Mouse (Mus musculus): ENCODE data around the gene Csf2ra. TPM values are rescaled to one million over a fixed set of nuclear protein-coding genes. Genes with fewer than 3 reads are reported as not detected.
"Not testable (repeated sequence)": the region's sequence is repeated elsewhere in the genome, so short reads cannot be mapped to it uniquely, and the experiment has no call there.

The Csf2ra gene
- polyA plus RNA-seq, 1 experiment from 2014 or later = 18.2 TPM

DNA sequence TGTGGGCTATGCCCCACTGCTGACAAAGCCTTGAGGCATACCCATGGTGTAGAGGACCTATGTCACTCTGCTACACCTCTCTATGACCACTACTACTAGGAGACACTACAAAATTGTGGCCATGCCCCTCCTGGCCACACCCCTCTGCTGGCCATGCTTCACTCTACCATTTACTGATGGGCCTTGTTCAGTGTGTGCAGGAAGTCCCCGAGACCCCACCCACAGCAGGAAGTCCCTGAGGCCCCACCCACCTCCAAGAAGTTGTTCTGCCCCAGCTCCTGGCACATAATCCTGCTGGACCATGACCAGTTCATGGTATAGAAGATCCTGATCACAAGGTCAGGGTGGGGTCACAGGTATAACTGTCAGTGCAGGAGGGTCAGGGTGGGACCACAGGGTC, 33.0 kb upstream of the Csf2ra start:
- Histone ChIP-seq H3K27ac (ENCODE audit: low read length) (no peak overlapping the region), H3K4me2 (ENCODE audit: low read depth, low read length) (no peak overlapping the region), H3K4me3 (ENCODE audit: low read depth, low read length) (no peak overlapping the region), H3K4me1 (ENCODE audit: control insufficient read depth, low read depth, low read length) (no peaks in the 10 kb centered on the region; the same call in 1 of the 2 replicates), H3K36me3 (ENCODE audit: control insufficient read depth, insufficient read depth) (no peaks in the 10 kb centered on the region), H3K27me3 (ENCODE audit: control insufficient read depth, insufficient read depth, low read depth, low read length) (no peaks in the 10 kb centered on the region), H3K9me3 (replicated peaks; ENCODE audit: control insufficient read depth, low read length) (no peaks in the 10 kb centered on the region), H3K9ac (ENCODE audit: low read depth, low read length) (no peak overlapping the region)
- WGBS (ENCODE audit: insufficient replicate concordance) = 61% methylated on average over 1 of the region's 1 CpGs
- ATAC-seq (ENCODE audit: low read depth) = no peak

DNA sequence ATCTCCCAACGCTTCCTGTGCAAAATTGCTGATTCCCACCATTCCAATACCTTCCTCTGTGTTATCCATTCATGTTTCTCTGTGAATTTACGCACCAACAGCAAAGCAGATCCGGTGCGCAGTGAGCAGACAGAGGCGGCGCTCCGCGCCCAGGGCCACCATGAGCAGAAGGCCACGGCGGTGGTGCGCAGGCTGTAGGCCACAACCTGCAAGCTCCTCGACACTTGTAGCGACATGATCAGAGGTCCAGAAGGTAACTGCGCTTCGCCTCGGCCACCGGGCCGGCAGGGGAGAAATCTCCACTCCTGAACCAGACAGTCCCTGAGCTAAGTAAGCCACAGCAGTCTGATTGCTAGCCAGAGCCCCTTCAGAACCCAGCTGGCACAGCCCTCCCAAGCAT, 29.5 kb upstream of the Csf2ra start:
- 77% methylated on average over 18 of the region's 18 CpGs for WGBS (ENCODE audit: insufficient replicate concordance)
- no peak for ATAC-seq (ENCODE audit: low read depth)

DNA sequence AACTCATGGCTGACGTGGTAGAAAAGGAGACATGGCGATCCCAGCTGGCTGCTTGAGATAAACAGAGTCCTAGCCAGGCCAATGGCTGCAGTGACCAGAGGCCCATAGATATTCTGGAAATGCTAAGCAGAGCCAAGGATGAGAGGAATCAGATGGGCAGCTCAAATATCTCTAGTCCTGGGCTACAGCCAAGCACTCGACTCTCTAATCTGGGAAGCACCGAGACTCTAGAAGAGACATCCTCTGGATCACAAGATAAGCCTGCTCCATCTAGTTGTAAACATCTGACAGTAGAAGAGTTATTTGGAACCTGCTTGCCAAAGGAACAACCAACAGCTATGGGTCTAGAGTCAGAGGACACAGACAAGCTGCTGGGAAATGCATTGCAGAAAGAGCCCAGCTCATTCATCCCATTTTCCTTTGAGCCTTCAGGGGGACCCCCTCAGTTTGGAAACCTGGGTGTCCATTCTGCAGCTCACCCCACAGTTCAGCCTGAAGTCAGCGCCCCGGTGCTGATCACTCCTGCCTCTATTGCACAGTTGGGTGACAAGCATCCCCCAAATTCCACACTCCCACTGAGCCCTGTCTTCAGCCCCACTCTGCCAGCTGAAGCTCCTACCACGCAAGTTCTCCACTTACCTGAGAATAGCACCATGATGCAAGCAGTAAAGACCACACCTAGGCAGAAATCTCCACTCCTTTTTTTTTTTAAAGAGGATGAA, 28.1 kb upstream of the Csf2ra start:
- 64% methylated on average over 7 of the region's 7 CpGs for WGBS (ENCODE audit: insufficient replicate concordance)
- H3K4me2 ChIP-seq (ENCODE audit: low read depth, low read length) = no peak overlapping the region
- no peaks in the 10 kb centered on the region for H3K36me3 ChIP-seq (ENCODE audit: control insufficient read depth, insufficient read depth)
- H3K4me3 ChIP-seq (ENCODE audit: low read depth, low read length) = no peak overlapping the region
- no peaks in the 10 kb centered on the region for H3K4me1 ChIP-seq (ENCODE audit: control insufficient read depth, low read depth, low read length)
- H3K27ac ChIP-seq (ENCODE audit: low read length) = no peak overlapping the region
- no peak for ATAC-seq (ENCODE audit: low read depth)
- no peak overlapping the region for H3K9ac ChIP-seq (ENCODE audit: low read depth, low read length)
- H3K27me3 ChIP-seq (ENCODE audit: control insufficient read depth, insufficient read depth, low read depth, low read length) = no peaks in the 10 kb centered on the region
- no peaks in the 10 kb centered on the region for H3K9me3 ChIP-seq (replicated peaks; ENCODE audit: control insufficient read depth, low read length)

More for the DNA sequence above, 29.5 kb upstream of the Csf2ra start:
- Histone ChIP-seq H3K27me3 (ENCODE audit: control insufficient read depth, insufficient read depth, low read depth, low read length) (no peaks in the 10 kb centered on the region), H3K9ac (ENCODE audit: low read depth, low read length) (no peak overlapping the region), H3K4me3 (ENCODE audit: low read depth, low read length) (no peak overlapping the region), H3K9me3 (replicated peaks; ENCODE audit: control insufficient read depth, low read length) (no peaks in the 10 kb centered on the region), H3K4me1 (ENCODE audit: control insufficient read depth, low read depth, low read length) (no peaks in the 10 kb centered on the region), H3K36me3 (ENCODE audit: control insufficient read depth, insufficient read depth) (no peaks in the 10 kb centered on the region), H3K27ac (ENCODE audit: low read length) (no peak overlapping the region), H3K4me2 (ENCODE audit: low read depth, low read length) (no peak overlapping the region)

DNA sequence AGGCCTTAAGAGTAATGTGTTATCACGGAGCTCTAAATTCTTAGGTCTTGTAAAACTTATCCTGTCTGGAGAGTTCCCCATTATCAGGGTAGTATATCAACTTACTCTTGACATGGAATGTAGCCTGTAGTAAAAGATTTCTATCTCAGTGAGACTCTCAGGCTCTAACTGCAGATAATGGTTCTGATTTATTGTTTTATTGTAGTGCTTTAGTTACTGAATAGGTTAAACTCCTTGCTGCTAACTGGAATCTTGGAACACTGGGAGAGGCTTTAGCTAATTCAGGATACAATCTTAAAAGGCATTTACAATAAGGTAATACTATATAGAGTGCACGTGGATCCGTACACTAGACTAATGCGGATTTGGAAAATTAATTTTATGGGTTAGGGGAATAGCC, 19.1 kb upstream of the Csf2ra start:
- H3K9me3 ChIP-seq (replicated peaks; ENCODE audit: control insufficient read depth, low read length); H3K9ac ChIP-seq (ENCODE audit: low read depth, low read length); ATAC-seq (ENCODE audit: low read depth); H3K36me3 ChIP-seq (ENCODE audit: control insufficient read depth, insufficient read depth); H3K4me1 ChIP-seq (ENCODE audit: control insufficient read depth, low read depth, low read length); H3K4me3 ChIP-seq (ENCODE audit: low read depth, low read length); H3K27ac ChIP-seq (ENCODE audit: low read length); H3K27me3 ChIP-seq (ENCODE audit: control insufficient read depth, insufficient read depth, low read depth, low read length); H3K4me2 ChIP-seq (ENCODE audit: low read depth, low read length): not testable (repeated sequence)
- WGBS (ENCODE audit: insufficient replicate concordance) = 76% methylated on average over 4 of the region's 4 CpGs

DNA sequence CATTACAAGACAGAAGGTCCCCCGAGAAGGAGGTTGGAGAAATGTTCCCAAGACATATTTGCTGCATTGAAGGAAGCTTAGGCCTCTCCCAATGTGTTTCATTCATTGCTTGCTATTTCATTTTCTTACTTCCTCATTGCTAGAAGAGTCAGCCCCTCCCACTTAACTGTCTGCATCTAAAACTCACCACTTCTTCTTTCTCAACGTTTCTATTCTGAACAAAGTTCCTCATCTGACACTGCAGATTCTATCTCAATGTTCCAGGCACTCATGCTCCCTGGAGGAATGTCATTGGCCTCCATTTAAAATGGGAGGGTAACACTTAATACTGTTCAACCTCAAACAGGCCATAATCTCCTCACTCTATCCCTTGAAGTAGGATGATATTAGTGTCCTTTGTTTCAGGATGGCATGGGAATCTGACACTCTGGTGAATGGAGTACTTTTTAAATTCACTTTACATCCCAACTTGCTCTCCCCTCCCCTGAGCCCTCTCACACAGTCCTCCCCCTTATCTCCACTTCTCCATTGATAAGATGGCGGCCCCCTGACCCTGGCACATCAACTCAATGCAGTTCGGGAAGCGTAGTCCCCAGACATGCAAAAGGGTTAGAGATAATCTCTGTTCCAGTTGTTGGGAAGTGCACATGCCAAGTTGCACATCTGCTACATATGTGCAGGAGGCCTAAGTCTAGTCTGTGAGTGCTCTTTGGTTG, 16.6 kb upstream of the Csf2ra start:
- no peaks in the 10 kb centered on the region for H3K4me1 ChIP-seq (ENCODE audit: control insufficient read depth, low read depth, low read length)
- ATAC-seq (ENCODE audit: low read depth) = no peak
- H3K27ac ChIP-seq (ENCODE audit: low read length) = peak overlapping the region; percentile 24; the same call in 1 of the 2 replicates
- no peaks in the 10 kb centered on the region for H3K36me3 ChIP-seq (ENCODE audit: control insufficient read depth, insufficient read depth)
- H3K4me3 ChIP-seq (ENCODE audit: low read depth, low read length) = no peak overlapping the region
- no peaks in the 10 kb centered on the region for H3K27me3 ChIP-seq (ENCODE audit: control insufficient read depth, insufficient read depth, low read depth, low read length)
- 30% methylated on average over 5 of the region's 5 CpGs for WGBS (ENCODE audit: insufficient replicate concordance)
- no peaks in the 10 kb centered on the region for H3K9me3 ChIP-seq (replicated peaks; ENCODE audit: control insufficient read depth, low read length)
- H3K9ac ChIP-seq (ENCODE audit: low read depth, low read length) = no peak overlapping the region
- H3K4me2 ChIP-seq (ENCODE audit: low read depth, low read length) = no peak overlapping the region

DNA sequence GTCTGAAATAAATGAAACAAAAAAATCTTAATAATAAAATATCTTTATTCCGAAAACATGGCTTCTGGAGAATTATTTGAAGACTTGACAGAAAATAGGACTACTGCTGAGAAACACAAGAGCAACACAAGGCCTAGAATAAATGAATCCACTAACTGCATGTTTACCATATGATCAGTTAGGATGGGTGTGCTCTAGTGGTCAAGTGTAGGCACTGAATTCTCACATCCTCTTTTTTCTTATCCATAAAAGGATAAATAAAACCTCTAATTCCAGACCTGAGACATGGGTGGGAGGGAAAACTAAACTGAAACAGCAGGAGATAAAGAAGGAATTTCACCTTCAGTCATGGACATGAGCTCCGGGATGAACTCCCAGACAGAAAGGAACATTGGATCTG, 9.7 kb upstream of the Csf2ra start:
- 56% methylated on average over 2 of the region's 2 CpGs for WGBS (ENCODE audit: insufficient replicate concordance)
- H3K36me3 ChIP-seq (ENCODE audit: control insufficient read depth, insufficient read depth) = no peaks in the 10 kb centered on the region

DNA sequence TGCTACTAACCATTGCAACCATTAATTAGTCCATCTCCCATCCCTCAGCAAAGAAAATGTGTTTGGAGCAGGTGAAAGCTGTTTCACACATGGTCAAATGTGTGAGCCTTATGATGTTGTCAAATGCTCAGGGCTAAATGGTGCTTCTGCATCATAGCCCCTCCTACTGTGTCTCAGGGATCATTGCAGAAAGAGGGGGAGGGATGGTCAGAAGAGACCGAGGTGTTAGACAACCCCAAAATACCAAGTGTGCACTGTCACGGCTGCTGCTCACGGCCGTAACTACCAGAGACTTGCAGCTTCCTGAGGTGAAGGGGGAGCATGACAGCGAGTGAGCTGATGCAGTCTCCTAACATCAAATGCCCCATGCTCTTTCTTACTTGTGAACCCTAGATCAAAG, 6.3 kb upstream of the Csf2ra start:
- Histone ChIP-seq H3K36me3 (ENCODE audit: control insufficient read depth, insufficient read depth) (no peaks in the 10 kb centered on the region), H3K9me3 (replicated peaks; ENCODE audit: control insufficient read depth, low read length) (no peaks in the 10 kb centered on the region), H3K27me3 (ENCODE audit: control insufficient read depth, insufficient read depth, low read depth, low read length) (no peaks in the 10 kb centered on the region), H3K4me2 (ENCODE audit: low read depth, low read length) (no peak overlapping the region), H3K4me1 (ENCODE audit: control insufficient read depth, low read depth, low read length) (no peaks in the 10 kb centered on the region), H3K9ac (ENCODE audit: low read depth, low read length) (no peak overlapping the region), H3K4me3 (ENCODE audit: low read depth, low read length) (no peak overlapping the region), H3K27ac (ENCODE audit: low read length) (no peak overlapping the region)
- ATAC-seq (ENCODE audit: low read depth) = no peak
- WGBS (ENCODE audit: insufficient replicate concordance) = 46% methylated on average over 5 of the region's 5 CpGs

More for the DNA sequence above, 9.7 kb upstream of the Csf2ra start:
- Histone ChIP-seq H3K4me1 (ENCODE audit: control insufficient read depth, low read depth, low read length) (no peaks in the 10 kb centered on the region), H3K4me2 (ENCODE audit: low read depth, low read length) (no peak overlapping the region), H3K9ac (ENCODE audit: low read depth, low read length) (no peak overlapping the region), H3K9me3 (replicated peaks; ENCODE audit: control insufficient read depth, low read length) (no peaks in the 10 kb centered on the region), H3K27me3 (ENCODE audit: control insufficient read depth, insufficient read depth, low read depth, low read length) (no peaks in the 10 kb centered on the region), H3K27ac (ENCODE audit: low read length) (no peak overlapping the region), H3K4me3 (ENCODE audit: low read depth, low read length) (no peak overlapping the region)
- ATAC-seq (ENCODE audit: low read depth) = no peak

DNA sequence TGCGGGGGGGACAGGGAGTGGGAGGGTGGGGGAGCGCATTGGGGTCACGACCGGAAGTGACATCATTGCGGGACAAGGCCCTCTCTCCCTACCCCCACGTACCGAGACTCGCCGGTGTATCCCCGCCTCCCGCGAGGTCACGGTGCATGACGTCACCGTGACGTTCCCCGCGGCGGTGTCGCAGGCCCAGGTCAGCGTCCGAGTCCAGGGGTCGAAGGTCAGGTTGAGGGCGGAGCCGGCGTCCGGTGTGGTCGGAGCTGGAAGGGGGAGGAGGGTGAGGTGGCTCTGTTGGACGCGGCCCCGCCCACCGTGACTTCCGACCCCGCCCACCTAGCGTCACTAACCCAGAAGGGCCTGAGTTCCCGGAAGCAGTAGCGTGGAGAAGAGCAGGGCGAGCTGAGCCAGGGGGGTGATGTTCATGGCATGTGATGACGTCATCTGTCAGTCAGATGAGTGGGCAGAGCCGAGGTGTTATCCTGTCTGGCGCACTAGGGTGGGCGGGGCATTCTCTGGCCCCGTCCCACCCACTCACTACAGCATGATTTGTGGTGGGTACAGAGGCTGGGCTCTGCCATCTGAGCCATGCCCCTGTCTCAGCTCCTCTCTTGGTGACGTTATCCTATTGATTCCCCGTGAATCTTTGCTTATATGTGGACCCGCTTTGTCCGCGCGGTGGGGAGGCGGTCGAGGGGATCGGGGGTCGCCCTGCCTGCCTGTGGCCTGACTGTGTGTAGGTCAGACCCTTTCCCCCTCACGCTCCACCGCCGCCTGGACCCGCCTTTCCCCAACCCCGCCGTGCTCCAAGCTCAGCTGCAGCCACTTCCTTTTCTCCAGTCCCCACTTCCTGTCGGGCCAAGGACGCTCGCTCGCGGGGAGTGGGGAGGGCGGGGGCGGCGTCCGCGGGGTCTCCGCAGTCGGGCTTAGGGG, 1.0 kb downstream of the Csf2ra start:
- H3K36me3 ChIP-seq (ENCODE audit: control insufficient read depth, insufficient read depth) = no peaks in the 10 kb centered on the region
- H3K27ac ChIP-seq (ENCODE audit: low read length) = peak overlapping the region; percentile 77
- peaks cover 19% of the 10 kb centered on the region for H3K4me1 ChIP-seq (ENCODE audit: control insufficient read depth, low read depth, low read length)
- no peaks in the 10 kb centered on the region for H3K27me3 ChIP-seq (ENCODE audit: control insufficient read depth, insufficient read depth, low read depth, low read length)
- peak overlapping the region; percentile 63 for H3K4me3 ChIP-seq (ENCODE audit: low read depth, low read length)
- peak overlapping the region; percentile 76 for H3K4me2 ChIP-seq (ENCODE audit: low read depth, low read length)
- peaks cover 6% of the 10 kb centered on the region for H3K9me3 ChIP-seq (replicated peaks; ENCODE audit: control insufficient read depth, low read length)
- H3K9ac ChIP-seq (ENCODE audit: low read depth, low read length) = peak overlapping the region; percentile 47
- peak; percentile 68 for ATAC-seq (ENCODE audit: low read depth)
- under 1% methylated on average over 71 of the region's 71 CpGs for WGBS (ENCODE audit: insufficient replicate concordance)

All from liver, embryonic 16.5 days (tissue).